Mouse (Mus musculus) liver, adult 2 months (tissue): ENCODE data around the gene Tomm40l.

Source experiments
- CTCF ChIP-seq: fragments of 200-500 bp; IDR thresholded peaks from 2 replicates; pipeline ENCODE4 v1.5.1; 2011; ENCODE audit warnings: low read depth, low read length, control low read depth
- POLR2A ChIP-seq: fragments of 200-500 bp; IDR thresholded peaks from 2 replicates; pipeline ENCODE4 v1.6.1; 2011; ENCODE audit warnings: low read length, control low read depth; ENCODE audit not compliant: insufficient read depth; ENCODE audit errors: extremely low read depth

DNA sequence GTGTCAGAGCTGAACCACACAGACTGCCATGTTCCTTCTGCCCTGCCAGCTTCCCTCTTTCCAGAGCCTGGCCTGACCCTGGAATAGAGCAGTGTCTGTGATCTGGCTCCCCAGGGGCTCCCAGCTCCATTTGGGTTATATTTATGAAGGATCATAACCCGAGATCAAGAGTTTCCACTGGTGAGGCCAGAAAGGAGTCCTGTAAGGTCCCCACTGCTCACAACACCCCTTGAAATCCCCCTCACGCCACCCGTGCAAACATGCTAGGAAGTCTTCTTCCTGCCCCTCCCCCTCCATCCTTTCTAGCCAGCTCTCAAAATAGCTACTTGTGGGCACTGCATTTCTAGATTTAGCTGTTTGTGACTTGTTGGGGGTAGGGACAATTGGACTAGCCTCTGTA lies 38.7 kb downstream of the Tomm40l start:
- TF ChIP-seq POLR2A = no peak
- no peak for TF ChIP-seq CTCF
